Mouse (Mus musculus): ENCODE measurements around the gene Zfp780b. TPM values are rescaled to one million over a fixed set of nuclear protein-coding genes. Genes with fewer than 3 reads are reported as not detected.

The Zfp780b gene
- total RNA-seq (2023), result 10 to 100 TPM; 12.8 to 16.4 TPM

GRCm38 (mm10) chr7:27978683-27979528 lies at the start of gene Zfp780b:
Gene Zfp780b (minus strand): TSS chr7:27979171.

GRCm38 (mm10) chr7:28013549-28014444 lies 34.8 kb upstream of the Zfp780b start, which contains the start of gene Zfp850:
Gene Zfp850 (minus strand): TSS chr7:28014115.

DNA sequence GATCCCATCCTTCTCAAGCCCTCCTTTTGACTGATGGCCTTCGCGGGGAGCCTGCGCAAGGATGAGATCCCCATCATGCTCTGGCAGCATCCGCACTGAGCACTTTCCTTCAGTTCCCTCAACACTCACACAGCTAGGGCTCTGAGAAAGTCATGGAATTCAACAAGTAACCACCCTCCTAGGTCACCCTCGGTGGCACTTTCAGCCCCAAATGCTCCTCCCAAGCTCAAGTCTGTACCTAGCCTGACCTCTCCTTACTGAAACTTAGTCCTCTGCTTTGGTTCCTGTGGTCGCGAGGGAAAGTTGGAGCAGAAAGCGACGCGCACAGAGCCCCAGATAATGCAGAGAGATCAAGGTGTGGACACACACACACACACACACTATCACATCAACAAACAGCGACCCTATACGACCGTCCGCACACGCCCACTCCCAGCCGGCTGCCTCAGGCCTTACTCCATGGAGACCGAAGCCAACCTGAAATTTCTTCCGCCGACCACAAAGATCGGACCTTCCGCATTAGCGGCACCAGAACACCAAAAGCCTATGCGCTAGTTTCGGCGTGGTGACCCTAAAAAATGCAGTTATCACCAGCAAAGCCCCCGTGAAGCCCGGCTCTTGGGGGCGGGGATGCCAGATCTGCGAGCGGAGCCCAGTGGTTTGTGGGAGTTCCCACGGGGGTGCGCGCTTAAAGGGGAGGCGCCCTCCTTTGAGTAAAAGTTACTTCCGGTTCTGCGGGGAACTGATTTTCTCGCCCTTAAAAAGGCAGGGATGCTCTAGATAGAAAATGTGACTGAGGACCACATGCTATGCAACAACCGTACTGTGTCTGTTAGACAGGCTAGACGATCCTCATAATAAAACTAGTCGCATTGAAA lies 49.9 kb downstream of the Zfp780b start, which contains the start of gene Zfp974:
TSS of gene Zfp974 (minus strand) at position 643 of the 878 bp plus-strand sequence.

Other genes starting within 250 kb of the Zfp780b start
- 10 to 100 TPM; 14.3 to 20.1 TPM for gene Zfp60, start 247.8 kb downstream of the Zfp780b start, total RNA-seq (2023)
- 10 to 100 TPM in 1 of 2 experiments, 1 to 10 TPM in 1; 9.5 to 13.4 TPM for gene Zfp626, start 172.0 kb downstream of the Zfp780b start, total RNA-seq (2023)
- 1 to 10 TPM; 4.7 to 6.3 TPM for gene Zfp59, start 140.6 kb downstream of the Zfp780b start, total RNA-seq (2023)
- 10 to 100 TPM; 19.7 to 22.0 TPM for gene Zfp607a, start 121.6 kb downstream of the Zfp780b start, total RNA-seq (2023)
- 10 to 100 TPM; 10.2 to 10.3 TPM for gene Zfp974, start 49.7 kb downstream of the Zfp780b start, total RNA-seq (2023)
- gene Zfp850, start 34.9 kb upstream of the Zfp780b start, total RNA-seq (2023), result 10 to 100 TPM in 1 of 2 experiments, 1 to 10 TPM in 1; 9.4 to 15.0 TPM
- 100 to 1,000 TPM in 1 of 2 experiments, 10 to 100 TPM in 1; 95.2 to 116 TPM for gene Psmc4, start 70.9 kb upstream of the Zfp780b start, total RNA-seq (2023)
- not detected for gene Fcgbp, start 92.1 kb upstream of the Zfp780b start, total RNA-seq (2023)
- gene 9530053A07Rik, start 150.3 kb upstream of the Zfp780b start, total RNA-seq (2023), result not detected
- gene Fbl, start 190.5 kb upstream of the Zfp780b start, total RNA-seq (2023), result 100 to 1,000 TPM; 207 to 223 TPM
- gene Dyrk1b, start 200.3 kb upstream of the Zfp780b start, total RNA-seq (2023), result 10 to 100 TPM; 13.8 to 14.1 TPM

All from T-cell, adult 66 days (primary cell).